Mouse (Mus musculus): ENCODE measurements around the gene Rbp2. TPM values are rescaled to one million over a fixed set of nuclear protein-coding genes. Genes with fewer than 3 reads are reported as not detected.

The Rbp2 gene
- polyA plus RNA-seq, 1 experiment: not detected

DNA sequence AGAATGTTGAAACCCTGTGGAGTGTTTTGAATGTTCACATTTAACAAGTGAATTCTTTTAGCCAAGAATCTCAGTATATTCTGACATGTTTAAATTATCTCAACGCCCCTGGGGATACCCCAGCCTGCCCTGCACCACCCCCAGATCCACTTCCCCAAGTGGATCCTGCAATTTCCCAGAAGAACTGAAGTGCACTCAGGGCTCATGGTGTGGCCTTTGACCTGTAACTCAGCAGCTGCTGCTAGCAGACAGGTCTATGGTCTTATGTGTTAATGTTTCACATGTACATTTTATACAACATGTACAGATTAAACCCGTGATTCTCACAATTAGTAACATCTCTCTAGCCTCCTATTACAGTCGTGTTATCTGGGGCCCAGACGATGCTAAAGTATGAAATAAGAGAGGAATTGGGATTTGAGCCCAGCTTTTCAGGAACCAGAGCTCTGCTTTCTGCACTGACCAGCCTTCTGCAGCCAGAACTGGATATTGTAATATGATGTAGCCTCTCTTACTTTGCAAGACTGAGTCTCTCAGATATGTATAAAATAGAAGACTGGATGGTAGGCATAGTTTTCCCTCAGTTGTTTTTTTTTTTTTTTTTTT lies 48.9 kb downstream of the Rbp2 start:
- Histone ChIP-seq H3K4me3 (ENCODE audit: extremely low read depth, insufficient read depth, insufficient read length) (no peak overlapping the region), H3K36me3 (ENCODE audit: control insufficient read depth, insufficient read depth, low read length) (no peaks in the 10 kb centered on the region), H3K27ac (ENCODE audit: insufficient read depth, low read length) (no peak overlapping the region), H3K27me3 (ENCODE audit: control insufficient read depth, insufficient read depth, low read length) (no peaks in the 10 kb centered on the region), H3K4me1 (ENCODE audit: control insufficient read depth, insufficient read depth, insufficient read length) (no peaks in the 10 kb centered on the region)
- DNase-seq (ENCODE audit: low read depth in 1 of 2, low spot score in 2 of 2): no peak
- 86% methylated on average over 4 of the region's 4 CpGs for WGBS
- TF ChIP-seq POLR2A (IDR thresholded peaks at IDR 0.05; ENCODE audit: low read depth, low read length) (no peak), CTCF (IDR thresholded peaks at IDR 0.05; ENCODE audit: extremely low read depth, insufficient read depth, insufficient read length, insufficient replicate concordance) (no peak)

- no peak for TF ChIP-seq POLR2A (IDR thresholded peaks at IDR 0.05; ENCODE audit: low read depth, low read length)
- TF ChIP-seq CTCF (IDR thresholded peaks at IDR 0.05; ENCODE audit: extremely low read depth, insufficient read depth, insufficient read length, insufficient replicate concordance): no peak
- Histone ChIP-seq H3K27ac (ENCODE audit: insufficient read depth, low read length) (no peak overlapping the region), H3K36me3 (ENCODE audit: control insufficient read depth, insufficient read depth, low read length) (no peaks in the 10 kb centered on the region), H3K27me3 (ENCODE audit: control insufficient read depth, insufficient read depth, low read length) (no peaks in the 10 kb centered on the region), H3K4me3 (ENCODE audit: extremely low read depth, insufficient read depth, insufficient read length) (no peak overlapping the region), H3K4me1 (ENCODE audit: control insufficient read depth, insufficient read depth, insufficient read length) (no peaks in the 10 kb centered on the region)
- no peak for DNase-seq (ENCODE audit: low read depth in 1 of 2, low spot score in 2 of 2)
These were observed 49.8 kb downstream of the Rbp2 start for GRCm38 (mm10) chr9:98535763-98536162.

DNA sequence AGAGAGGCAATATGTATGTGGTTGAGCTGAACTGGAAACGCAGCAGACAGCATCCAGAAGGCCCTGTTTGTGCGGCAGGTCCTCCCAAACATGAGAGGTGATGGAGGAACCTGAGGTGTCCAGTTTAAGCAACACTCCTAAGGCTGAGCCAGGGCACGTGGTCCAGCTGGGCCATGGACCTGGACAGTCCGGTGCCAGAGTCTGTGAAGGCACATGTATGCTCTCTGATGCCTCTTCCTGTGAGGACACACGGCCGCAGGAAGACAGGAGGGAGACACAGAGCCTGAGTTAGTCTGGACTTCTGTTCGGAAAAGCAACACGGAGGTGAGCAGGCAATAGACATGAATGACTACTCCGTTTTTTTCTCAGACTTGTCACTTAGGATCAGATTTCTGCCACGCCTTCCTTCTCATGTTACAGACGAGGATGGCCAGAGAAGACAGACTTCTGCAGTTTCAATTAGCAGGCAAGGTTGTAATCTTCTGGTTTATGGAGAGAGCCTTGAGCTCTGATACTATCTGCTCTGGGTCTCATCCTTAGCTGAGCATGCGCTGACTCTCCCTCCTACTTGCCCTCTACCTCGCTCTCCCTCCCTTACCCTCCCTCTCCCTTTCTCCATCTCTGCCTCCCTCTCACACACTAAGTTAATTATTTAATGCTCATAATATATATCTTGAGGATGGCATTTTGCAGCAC lies 52.2 kb downstream of the Rbp2 start:
- Histone ChIP-seq H3K27ac (ENCODE audit: insufficient read depth, low read length) (no peak overlapping the region), H3K4me1 (ENCODE audit: control insufficient read depth, insufficient read depth, insufficient read length) (no peaks in the 10 kb centered on the region), H3K27me3 (ENCODE audit: control insufficient read depth, insufficient read depth, low read length) (no peaks in the 10 kb centered on the region), H3K36me3 (ENCODE audit: control insufficient read depth, insufficient read depth, low read length) (no peaks in the 10 kb centered on the region), H3K4me3 (ENCODE audit: extremely low read depth, insufficient read depth, insufficient read length) (no peak overlapping the region)
- WGBS: 82% methylated on average over 13 of the region's 13 CpGs
- TF ChIP-seq CTCF (IDR thresholded peaks at IDR 0.05; ENCODE audit: extremely low read depth, insufficient read depth, insufficient read length, insufficient replicate concordance) (no peak), POLR2A (IDR thresholded peaks at IDR 0.05; ENCODE audit: low read depth, low read length) (no peak)
- no peak for DNase-seq (ENCODE audit: low read depth in 1 of 2, low spot score in 2 of 2)

- Histone ChIP-seq H3K4me1 (ENCODE audit: control insufficient read depth, insufficient read depth, insufficient read length) (no peaks in the 10 kb centered on the region), H3K27ac (ENCODE audit: insufficient read depth, low read length) (no peak overlapping the region), H3K4me3 (ENCODE audit: extremely low read depth, insufficient read depth, insufficient read length) (no peak overlapping the region), H3K27me3 (ENCODE audit: control insufficient read depth, insufficient read depth, low read length) (no peaks in the 10 kb centered on the region), H3K36me3 (ENCODE audit: control insufficient read depth, insufficient read depth, low read length) (no peaks in the 10 kb centered on the region)
- peak in 1 of 2 experiments; percentile 20 for DNase-seq (ENCODE audit: low read depth in 1 of 2, low spot score in 2 of 2)
- TF ChIP-seq CTCF (IDR thresholded peaks at IDR 0.05; ENCODE audit: extremely low read depth, insufficient read depth, insufficient read length, insufficient replicate concordance): peak; percentile 28; the same call in 1 of the 2 replicates
- no peak for TF ChIP-seq POLR2A (IDR thresholded peaks at IDR 0.05; ENCODE audit: low read depth, low read length)
- 11% methylated on average over 13 of the region's 13 CpGs for WGBS
These were observed 52.9 kb downstream of the Rbp2 start for GRCm38 (mm10) chr9:98538713-98539360.

- H3K4me3 ChIP-seq (ENCODE audit: extremely low read depth, insufficient read depth, insufficient read length): no peak overlapping the region
- TF ChIP-seq POLR2A (IDR thresholded peaks at IDR 0.05; ENCODE audit: low read depth, low read length) (no peak), CTCF (IDR thresholded peaks at IDR 0.05; ENCODE audit: extremely low read depth, insufficient read depth, insufficient read length, insufficient replicate concordance) (no peak)
- no peak for DNase-seq (ENCODE audit: low read depth in 1 of 2, low spot score in 2 of 2)
- no peaks in the 10 kb centered on the region for H3K27me3 ChIP-seq (ENCODE audit: control insufficient read depth, insufficient read depth, low read length)
- H3K27ac ChIP-seq (ENCODE audit: insufficient read depth, low read length): no peak overlapping the region
- H3K4me1 ChIP-seq (ENCODE audit: control insufficient read depth, insufficient read depth, insufficient read length): no peaks in the 10 kb centered on the region
- no peaks in the 10 kb centered on the region for H3K36me3 ChIP-seq (ENCODE audit: control insufficient read depth, insufficient read depth, low read length)
- 83% methylated on average over 3 of the region's 3 CpGs for WGBS
These were observed 58.1 kb downstream of the Rbp2 start for GRCm38 (mm10) chr9:98544042-98544441.

Other genes with a start within 250 kb of the Rbp2 start
- gene Nmnat3, start 198.7 kb upstream of the Rbp2 start, polyA plus RNA-seq (2012; rRNA removed): 7.1 and 8.7 TPM in 2 replicates
- gene Rbp1, start 63.2 kb upstream of the Rbp2 start, polyA plus RNA-seq (2012; rRNA removed): 0.72 and 1.7 TPM in 2 replicates
- gene Copb2, start 77.6 kb downstream of the Rbp2 start, polyA plus RNA-seq (2012; rRNA removed): 13.3 and 15.7 TPM in 2 replicates
- gene Mrps22, start 115.5 kb downstream of the Rbp2 start, polyA plus RNA-seq (2012; rRNA removed): 6.4 and 8.7 TPM in 2 replicates